Mouse (Mus musculus): ENCODE data around the gene Icam5. TPM values are rescaled to one million over a fixed set of nuclear protein-coding genes. Genes with fewer than 3 reads are reported as not detected.
"Not testable (repeated sequence)": the region's sequence is repeated elsewhere in the genome, so short reads cannot be mapped to it uniquely, and the experiment has no call there.

The Icam5 gene
- total RNA-seq, 2 experiments from 2014 or later: 230 to 248 TPM

DNA sequence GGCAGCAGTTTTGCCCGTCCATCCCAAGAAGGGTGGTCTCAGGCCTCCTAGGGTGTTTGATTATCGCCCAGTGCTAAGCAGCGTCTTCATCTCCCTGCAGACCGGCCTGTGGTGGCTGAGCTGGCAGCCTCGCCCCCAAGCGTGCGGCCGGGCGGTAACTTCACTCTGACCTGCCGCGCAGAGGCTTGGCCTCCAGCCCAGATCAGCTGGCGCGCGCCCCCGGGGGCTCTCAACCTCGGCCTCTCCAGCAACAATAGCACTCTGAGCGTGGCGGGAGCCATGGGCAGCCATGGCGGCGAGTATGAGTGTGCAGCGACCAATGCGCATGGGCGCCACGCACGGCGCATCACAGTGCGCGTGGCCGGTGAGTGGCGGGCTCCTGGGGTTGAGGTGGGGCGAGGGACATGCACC is 5.6 kb downstream of the Icam5 start:
- peak; percentile 50 to 57 for DNase-seq (ENCODE audit: extremely low spot score in 1 of 2, low spot score in 2 of 2)
- H3K27ac ChIP-seq: peak overlapping the region; percentile 69
- no peak for TF ChIP-seq CTCF (IDR thresholded peaks at IDR 0.05)
- peak overlapping the region; percentile 28 for H3K4me3 ChIP-seq
- intact Hi-C loops (cut with DNase I): no loop called here

- no peak for TF ChIP-seq CTCF (IDR thresholded peaks at IDR 0.05)
- intact Hi-C loops (cut with DNase I): loop anchor here (2.0 kb wide), 1 partner anchor 33 kb away; the partner anchor contains the start of genes Fdx1l and Gm49373
- peak overlapping the region; percentile 58 for H3K27ac ChIP-seq
- no peak for DNase-seq (ENCODE audit: extremely low spot score in 1 of 2, low spot score in 2 of 2)
- no peak overlapping the region for H3K4me3 ChIP-seq
These were observed 7.9 kb downstream of the Icam5 start for GRCm38 (mm10) chr9:21039779-21040178.

- no peak overlapping the region for H3K4me3 ChIP-seq
- TF ChIP-seq CTCF (IDR thresholded peaks at IDR 0.05): no peak
- peak; percentile 63 to 73 for DNase-seq (ENCODE audit: extremely low spot score in 1 of 2, low spot score in 2 of 2)
- peak overlapping the region; percentile 87; the same call in 1 of the 2 replicates for H3K27ac ChIP-seq
- intact Hi-C loops (cut with DNase I): loop anchor here (1.0 to 2.0 kb wide), 2 partner anchors 22 to 31 kb away; partner anchors contain the start of genes Fdx1l and Gm49373
These were observed 9.4 kb downstream of the Icam5 start for GRCm38 (mm10) chr9:21041308-21041707.

GRCm38 (mm10) chr9:21043563-21043962 is 11.7 kb downstream of the Icam5 start:
- Histone ChIP-seq H3K27ac (no peak overlapping the region), H3K4me3 (no peak overlapping the region)
- DNase-seq (ENCODE audit: extremely low spot score in 1 of 2, low spot score in 2 of 2): no peak
- no peak for TF ChIP-seq CTCF (IDR thresholded peaks at IDR 0.05)
- intact Hi-C loops (cut with DNase I): no loop called here

GRCm38 (mm10) chr9:21044785-21045184 is 12.9 kb downstream of the Icam5 start:
- H3K4me3 ChIP-seq; intact Hi-C loops (cut with DNase I); DNase-seq (ENCODE audit: extremely low spot score in 1 of 2, low spot score in 2 of 2); H3K27ac ChIP-seq: not testable (repeated sequence)

GRCm38 (mm10) chr9:21045235-21045634 is 13.4 kb downstream of the Icam5 start:
- intact Hi-C loops (cut with DNase I): no loop called here
- no peak for TF ChIP-seq CTCF (IDR thresholded peaks at IDR 0.05)
- no peak overlapping the region for H3K27ac ChIP-seq
- no peak overlapping the region for H3K4me3 ChIP-seq
- no peak for DNase-seq (ENCODE audit: extremely low spot score in 1 of 2, low spot score in 2 of 2)

- Histone ChIP-seq H3K4me3 (no peak overlapping the region), H3K27ac (no peak overlapping the region)
- DNase-seq (ENCODE audit: extremely low spot score in 1 of 2, low spot score in 2 of 2): no peak
- TF ChIP-seq CTCF (IDR thresholded peaks at IDR 0.05): no peak
- intact Hi-C loops (cut with DNase I): no loop called here
These were observed 19.7 kb downstream of the Icam5 start for GRCm38 (mm10) chr9:21051578-21051977.

DNA sequence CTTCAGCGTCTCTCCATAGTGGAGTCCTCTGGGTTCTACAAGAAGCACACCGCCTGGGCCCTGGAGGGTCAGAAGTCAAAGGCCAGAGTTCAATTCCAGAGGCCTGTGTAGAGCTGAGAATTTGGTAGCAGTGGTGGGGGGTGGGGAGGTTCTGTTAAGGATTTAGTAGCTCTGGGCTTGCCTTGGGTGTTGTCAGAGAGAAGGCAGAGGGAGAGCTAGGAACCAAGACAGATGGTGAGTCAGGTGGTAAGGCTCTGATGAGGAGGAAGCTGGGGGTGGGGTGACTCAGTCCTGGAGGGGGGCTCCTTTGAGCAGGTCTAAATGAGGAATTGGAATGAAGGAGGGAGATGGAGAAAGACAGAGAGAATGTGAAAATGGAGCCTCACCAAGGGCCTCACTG is 31.1 kb downstream of the Icam5 start:
- TF ChIP-seq CTCF (IDR thresholded peaks at IDR 0.05): no peak
- intact Hi-C loops (cut with DNase I): loop anchor here (1.0 kb wide), 2 partner anchors 22 to 31 kb away; partner anchors contain the start of gene Icam5
- Histone ChIP-seq H3K4me3 (no peak overlapping the region), H3K27ac (peak overlapping the region; percentile 91)
- peak; percentile 70 to 76 for DNase-seq (ENCODE audit: extremely low spot score in 1 of 2, low spot score in 2 of 2)

- H3K4me3 ChIP-seq: no peak within 1 kb of the TSS
- no peak for TF ChIP-seq CTCF (IDR thresholded peaks at IDR 0.05)
- intact Hi-C loops (cut with DNase I): no loop called here
- H3K27ac ChIP-seq: no peak within 1 kb of the TSS
- no peak for DNase-seq (ENCODE audit: extremely low spot score in 1 of 2, low spot score in 2 of 2)
These were observed 35.3 kb downstream of the Icam5 start, which contains the start of gene Zglp1 for GRCm38 (mm10) chr9:21067006-21067684. TSS of gene Zglp1 (minus strand) at chr9:21067093.

- no peak for TF ChIP-seq CTCF (IDR thresholded peaks at IDR 0.05)
- Histone ChIP-seq H3K4me3 (peak overlapping the region; percentile 94), H3K27ac (peak overlapping the region; percentile 85)
- intact Hi-C loops (cut with DNase I): loop anchor here (1.0 to 5.0 kb wide), 4 partner anchors 32 to 175 kb away; partner anchors contain the start of genes Eif3g and Tyk2
- DNase-seq (ENCODE audit: extremely low spot score in 1 of 2, low spot score in 2 of 2): no peak
These were observed 40.8 kb downstream of the Icam5 start for GRCm38 (mm10) chr9:21072641-21073040.

- intact Hi-C loops (cut with DNase I): loop anchor here (2.0 to 5.0 kb wide), 3 partner anchors 32 to 176 kb away; partner anchors contain the start of genes Eif3g and Tyk2
- peak within 1 kb of the TSS; percentile 94 for H3K4me3 ChIP-seq
- peak; percentile 89 to 90 for DNase-seq (ENCODE audit: extremely low spot score in 1 of 2, low spot score in 2 of 2)
- no peak for TF ChIP-seq CTCF (IDR thresholded peaks at IDR 0.05)
- H3K27ac ChIP-seq: peak within 1 kb of the TSS; percentile 85
These were observed 41.4 kb downstream of the Icam5 start, which contains the start of the genes Gm49373 and Fdx1l for GRCm38 (mm10) chr9:21073044-21073840. TSS of gene Gm49373 (minus strand) at chr9:21073096. TSS of gene Fdx1l (minus strand) at chr9:21073614.

DNA sequence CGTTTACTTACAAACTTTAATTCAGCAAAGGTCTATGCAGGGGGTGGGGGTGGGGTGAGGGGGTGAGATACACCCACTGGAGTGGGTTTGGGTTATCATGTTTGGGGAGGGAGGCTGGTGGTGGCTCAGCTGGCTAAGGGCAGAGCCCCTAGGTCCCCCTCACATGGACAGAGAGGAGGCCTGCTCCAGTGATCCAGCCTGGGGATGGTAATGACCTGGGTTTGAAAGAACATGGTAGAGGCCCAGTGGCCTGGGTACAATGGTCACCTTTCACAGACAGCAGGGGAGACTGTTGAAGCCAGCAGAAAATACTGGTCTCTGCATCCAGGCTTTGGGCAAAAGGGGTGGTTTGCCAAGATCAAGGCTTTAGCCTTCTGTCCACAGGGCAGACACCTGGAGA is 42.3 kb downstream of the Icam5 start:
- Histone ChIP-seq H3K4me3 (no peak overlapping the region), H3K27ac (no peak overlapping the region)
- DNase-seq (ENCODE audit: extremely low spot score in 1 of 2, low spot score in 2 of 2): no peak
- intact Hi-C loops (cut with DNase I): loop anchor here (5.0 kb wide), 1 partner anchor 177 kb away; the partner anchor contains the start of gene Eif3g
- no peak for TF ChIP-seq CTCF (IDR thresholded peaks at IDR 0.05)

Measured in left cerebral cortex, adult 2 months (tissue).